Mouse (Mus musculus): ENCODE measurements around the gene Slc9a1. TPM values are rescaled to one million over a fixed set of nuclear protein-coding genes. Genes with fewer than 3 reads are reported as not detected.
A peak's percentile ranks its signal among the peaks of the same experiment; 100 is the strongest.

The Slc9a1 gene
- polyA plus RNA-seq, 1 experiment from 2014 or later, result 1.8 TPM

- Histone ChIP-seq H3K9me3 (ENCODE audit: low read length) (no peaks in the 10 kb centered on the region), H3K4me1 (ENCODE audit: insufficient read depth) (no peaks in the 10 kb centered on the region), H3K36me3 (replicated peaks; ENCODE audit: insufficient read depth, low read length) (peaks cover 33% of the 10 kb centered on the region), H3K9ac (replicated peaks) (no peak overlapping the region; the same call in 1 of the 2 replicates), H3K27me3 (ENCODE audit: insufficient read depth, low read length) (no peaks in the 10 kb centered on the region), H3K27ac (ENCODE audit: low read depth) (no peak overlapping the region), H3K4me2 (ENCODE audit: low read depth, low read length) (no peak overlapping the region), H3K4me3 (ENCODE audit: low read depth, low read length) (no peak overlapping the region)
- TF ChIP-seq EP300 (IDR thresholded peaks at IDR 0.05; ENCODE audit: low read depth) (no peak), CTCF (IDR thresholded peaks at IDR 0.05; ENCODE audit: low read depth) (no peak)
- 85% methylated on average over 12 of the region's 12 CpGs for WGBS (ENCODE audit: insufficient replicate concordance)
- no peak for DNase-seq
- ATAC-seq, result no peak
Measured at GRCm38 (mm10) chr4:133421989-133422388, 52.5 kb downstream of the Slc9a1 start.

- Histone ChIP-seq H3K4me1 (ENCODE audit: insufficient read depth) (no peaks in the 10 kb centered on the region), H3K27me3 (ENCODE audit: insufficient read depth, low read length) (no peaks in the 10 kb centered on the region), H3K4me3 (ENCODE audit: low read depth, low read length) (no peak overlapping the region), H3K36me3 (replicated peaks; ENCODE audit: insufficient read depth, low read length) (peaks cover 31% of the 10 kb centered on the region), H3K4me2 (ENCODE audit: low read depth, low read length) (no peak overlapping the region), H3K9me3 (ENCODE audit: low read length) (no peaks in the 10 kb centered on the region), H3K27ac (ENCODE audit: low read depth) (no peak overlapping the region), H3K9ac (replicated peaks) (no peak overlapping the region)
- TF ChIP-seq CTCF (IDR thresholded peaks at IDR 0.05; ENCODE audit: low read depth) (no peak), EP300 (IDR thresholded peaks at IDR 0.05; ENCODE audit: low read depth) (no peak)
- ATAC-seq (no peak), DNase-seq (no peak)
- WGBS (ENCODE audit: insufficient replicate concordance), result 73% methylated on average over 15 of the region's 15 CpGs
Measured at GRCm38 (mm10) chr4:133422601-133423000, 53.1 kb downstream of the Slc9a1 start.

DNA sequence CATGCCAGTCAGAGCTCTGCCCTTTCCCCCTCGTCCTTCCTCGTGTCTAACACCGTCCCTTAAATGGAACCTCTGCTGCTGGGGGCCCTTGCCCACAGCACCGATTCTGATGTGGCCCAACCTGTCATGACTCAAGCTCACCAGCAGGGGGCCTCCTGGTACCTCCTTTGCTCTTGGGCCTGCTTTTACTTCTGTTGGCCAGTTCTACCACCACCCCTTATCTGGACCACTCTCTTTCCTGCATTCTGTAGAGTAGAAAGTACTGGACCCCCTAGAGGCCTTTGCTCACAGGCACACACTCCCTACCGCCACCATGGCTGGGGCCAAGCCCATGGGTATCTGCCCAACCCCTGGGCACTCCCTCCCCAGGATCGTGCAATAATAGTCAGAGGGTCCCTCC is 53.6 kb downstream of the Slc9a1 start:
- DNase-seq (peak; percentile 69), ATAC-seq (0 out of 2 replicates have a peak, but pooled peaks have one; percentile 10)
- Histone ChIP-seq H3K27ac (ENCODE audit: low read depth) (no peak overlapping the region), H3K27me3 (ENCODE audit: insufficient read depth, low read length) (no peaks in the 10 kb centered on the region), H3K4me1 (ENCODE audit: insufficient read depth) (no peaks in the 10 kb centered on the region), H3K9me3 (ENCODE audit: low read length) (no peaks in the 10 kb centered on the region), H3K4me2 (ENCODE audit: low read depth, low read length) (no peak overlapping the region), H3K36me3 (replicated peaks; ENCODE audit: insufficient read depth, low read length) (peaks cover 26% of the 10 kb centered on the region), H3K9ac (replicated peaks) (no peak overlapping the region), H3K4me3 (ENCODE audit: low read depth, low read length) (no peak overlapping the region)
- TF ChIP-seq EP300 (IDR thresholded peaks at IDR 0.05; ENCODE audit: low read depth) (no peak), CTCF (IDR thresholded peaks at IDR 0.05; ENCODE audit: low read depth) (peak; percentile 90)
- 53% methylated on average over 6 of the region's 6 CpGs for WGBS (ENCODE audit: insufficient replicate concordance)

- Histone ChIP-seq H3K9ac (replicated peaks) (no peak overlapping the region), H3K9me3 (ENCODE audit: low read length) (no peaks in the 10 kb centered on the region), H3K4me1 (ENCODE audit: insufficient read depth) (no peaks in the 10 kb centered on the region), H3K27ac (ENCODE audit: low read depth) (no peak overlapping the region), H3K36me3 (replicated peaks; ENCODE audit: insufficient read depth, low read length) (peaks cover 25% of the 10 kb centered on the region), H3K27me3 (ENCODE audit: insufficient read depth, low read length) (no peaks in the 10 kb centered on the region), H3K4me3 (ENCODE audit: low read depth, low read length) (no peak overlapping the region), H3K4me2 (ENCODE audit: low read depth, low read length) (no peak overlapping the region)
- ATAC-seq (no peak), DNase-seq (no peak)
- 65% methylated on average over 6 of the region's 6 CpGs for WGBS (ENCODE audit: insufficient replicate concordance)
- no peak for TF ChIP-seq CTCF (IDR thresholded peaks at IDR 0.05; ENCODE audit: low read depth)
- TF ChIP-seq EP300 (IDR thresholded peaks at IDR 0.05; ENCODE audit: low read depth), result no peak
Measured at GRCm38 (mm10) chr4:133423691-133424090, 54.2 kb downstream of the Slc9a1 start.

- H3K9ac ChIP-seq (replicated peaks), result no peak overlapping the region
- WGBS (ENCODE audit: insufficient replicate concordance), result 45% methylated on average over 4 of the region's 4 CpGs
- no peaks in the 10 kb centered on the region for H3K4me1 ChIP-seq (ENCODE audit: insufficient read depth)
- no peaks in the 10 kb centered on the region for H3K9me3 ChIP-seq (ENCODE audit: low read length)
- no peak overlapping the region for H3K4me2 ChIP-seq (ENCODE audit: low read depth, low read length)
- no peaks in the 10 kb centered on the region for H3K27me3 ChIP-seq (ENCODE audit: insufficient read depth, low read length)
- TF ChIP-seq CTCF (IDR thresholded peaks at IDR 0.05; ENCODE audit: low read depth) (peak; percentile 91), EP300 (IDR thresholded peaks at IDR 0.05; ENCODE audit: low read depth) (no peak)
- ATAC-seq (peak; percentile 58; the same call in 1 of the 2 replicates), DNase-seq (peak; percentile 62)
- H3K36me3 ChIP-seq (replicated peaks; ENCODE audit: insufficient read depth, low read length), result peaks cover 25% of the 10 kb centered on the region
- no peak overlapping the region for H3K27ac ChIP-seq (ENCODE audit: low read depth)
- H3K4me3 ChIP-seq (ENCODE audit: low read depth, low read length), result no peak overlapping the region
Measured at GRCm38 (mm10) chr4:133424100-133424499, 54.6 kb downstream of the Slc9a1 start.

DNA sequence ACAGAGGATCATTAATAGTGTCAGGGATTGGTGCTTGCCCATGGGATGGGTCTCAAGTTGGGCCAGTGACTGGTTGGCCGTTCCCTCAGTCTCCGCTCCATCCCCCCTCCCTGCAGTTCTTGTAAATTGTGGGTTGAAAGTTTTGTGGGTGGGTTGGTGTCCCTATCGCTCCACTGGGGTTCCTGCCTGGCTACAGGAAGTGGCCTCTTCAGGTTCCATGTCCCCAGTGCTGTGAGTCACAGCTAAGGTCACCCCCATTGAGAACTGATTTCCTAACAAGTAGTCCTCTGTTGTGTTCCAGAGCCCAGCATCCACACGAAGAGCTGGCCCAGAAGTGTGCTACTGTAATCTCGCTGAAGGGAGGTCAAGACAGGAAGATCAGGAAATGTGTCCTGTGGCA is 56.6 kb downstream of the Slc9a1 start:
- H3K36me3 ChIP-seq (replicated peaks; ENCODE audit: insufficient read depth, low read length), result peaks cover 11% of the 10 kb centered on the region
- DNase-seq (no peak), ATAC-seq (no peak)
- no peak overlapping the region for H3K4me2 ChIP-seq (ENCODE audit: low read depth, low read length)
- no peak overlapping the region for H3K9ac ChIP-seq (replicated peaks)
- H3K27me3 ChIP-seq (ENCODE audit: insufficient read depth, low read length), result no peaks in the 10 kb centered on the region
- no peaks in the 10 kb centered on the region for H3K9me3 ChIP-seq (ENCODE audit: low read length)
- H3K27ac ChIP-seq (ENCODE audit: low read depth), result no peak overlapping the region
- 59% methylated on average over 5 of the region's 5 CpGs for WGBS (ENCODE audit: insufficient replicate concordance)
- no peaks in the 10 kb centered on the region for H3K4me1 ChIP-seq (ENCODE audit: insufficient read depth)
- H3K4me3 ChIP-seq (ENCODE audit: low read depth, low read length), result no peak overlapping the region
- TF ChIP-seq EP300 (IDR thresholded peaks at IDR 0.05; ENCODE audit: low read depth) (no peak), CTCF (IDR thresholded peaks at IDR 0.05; ENCODE audit: low read depth) (no peak)

DNA sequence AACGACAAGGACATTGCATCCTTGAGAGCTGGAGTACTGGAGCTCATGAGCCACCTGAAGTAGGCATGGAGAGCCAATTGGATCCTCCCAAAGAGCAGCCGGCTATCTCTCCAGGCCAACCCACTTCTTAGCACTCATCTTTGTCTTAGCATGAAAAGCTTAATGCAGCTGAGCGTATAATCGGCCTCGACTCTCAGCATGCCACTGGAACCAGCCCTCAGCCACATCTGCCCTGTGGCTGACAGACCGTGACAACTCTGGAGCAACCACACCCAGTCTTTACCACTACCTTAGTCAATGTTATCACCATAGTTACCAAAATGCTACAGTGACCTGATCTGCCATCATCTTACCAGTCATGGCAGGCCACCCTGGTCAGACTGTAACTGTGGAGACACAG is 62.0 kb downstream of the Slc9a1 start:
- WGBS (ENCODE audit: insufficient replicate concordance), result 76% methylated on average over 6 of the region's 6 CpGs
- no peak for ATAC-seq
- Histone ChIP-seq H3K36me3 (replicated peaks; ENCODE audit: insufficient read depth, low read length) (no peaks in the 10 kb centered on the region), H3K4me3 (ENCODE audit: low read depth, low read length) (no peak overlapping the region), H3K27ac (ENCODE audit: low read depth) (no peak overlapping the region), H3K4me1 (ENCODE audit: insufficient read depth) (no peaks in the 10 kb centered on the region), H3K27me3 (ENCODE audit: insufficient read depth, low read length) (no peaks in the 10 kb centered on the region), H3K9me3 (ENCODE audit: low read length) (no peaks in the 10 kb centered on the region), H3K4me2 (ENCODE audit: low read depth, low read length) (no peak overlapping the region), H3K9ac (replicated peaks) (no peak overlapping the region)
- no peak for TF ChIP-seq CTCF (IDR thresholded peaks at IDR 0.05; ENCODE audit: low read depth)
- no peak for TF ChIP-seq EP300 (IDR thresholded peaks at IDR 0.05; ENCODE audit: low read depth)
- DNase-seq, result no peak
